Mouse (Mus musculus) embryonic facial prominence, embryonic 15.5 days (tissue): ENCODE results near the gene Cbx2. TPM values are rescaled to one million over a fixed set of nuclear protein-coding genes. Genes with fewer than 3 reads are reported as not detected.

ENCODE experiments used
- ATAC-seq: fragments of 200-750 bp; cut with Nextera tagmentation; 2 replicates; pipeline ENCODE4 v1.8.0; 2017; ENCODE audit warnings: low read depth, moderate TSS enrichment; ENCODE audit not compliant: insufficient number of reproducible peaks, low FRiP score, low TSS enrichment
- H3K27ac ChIP-seq: fragments of 300-500 bp; sonication (generic); replicated peaks from 2 replicates; pipeline ENCODE4 v1.5.1; 2015; ENCODE audit warnings: mild to moderate bottlenecking, inconsistent platforms
- H3K27me3 ChIP-seq: fragments of 300-500 bp; sonication (generic); 2 replicates; pipeline ENCODE4 v1.6.1; 2015; ENCODE audit warnings: inconsistent platforms
- H3K36me3 ChIP-seq: fragments of 300-500 bp; sonication (generic); 2 replicates; pipeline ENCODE4 v1.6.1; 2015; ENCODE audit warnings: mild to moderate bottlenecking, inconsistent platforms
- H3K4me1 ChIP-seq: fragments of 300-500 bp; sonication (generic); 2 replicates; pipeline ENCODE4 v1.6.1; 2015; ENCODE audit warnings: inconsistent platforms
- H3K4me2 ChIP-seq: fragments of 300-500 bp; sonication (generic); replicated peaks from 2 replicates; pipeline ENCODE4 v1.6.1; 2015; ENCODE audit warnings: mild to moderate bottlenecking, inconsistent platforms
- H3K4me3 ChIP-seq: fragments of 300-500 bp; sonication (generic); replicated peaks from 2 replicates; pipeline ENCODE4 v1.5.1; 2015; ENCODE audit warnings: mild to moderate bottlenecking, inconsistent platforms
- H3K9ac ChIP-seq: fragments of 300-500 bp; sonication (generic); 2 replicates; pipeline ENCODE4 v1.6.1; 2015; ENCODE audit warnings: inconsistent platforms
- H3K9me3 ChIP-seq: fragments of 300-500 bp; sonication (generic); replicated peaks from 2 replicates; pipeline ENCODE4 v1.6.1; 2016; ENCODE audit warnings: inconsistent platforms
- WGBS: fragments of 180-500 bp; shearing (Covaris S2); methylation state at CpG from one replicate; pipeline ENCODE4 v1.1.7; 2015; 5-methylcytosine and 5-hydroxymethylcytosine counted together
- polyA plus RNA-seq: library from polyadenylated mRNA; unstranded; fragments of >200 nt; fragmentation: Nextera tagmentation; extraction: Ambion mirVana; gene quantifications from 2 replicates; pipeline ENCODE4 v1.2.1, GENCODE M21; 2015

The Cbx2 gene
- polyA plus RNA-seq, 1 experiment from 2014 or later, result 37.0 TPM

- Histone ChIP-seq H3K27ac (no peak overlapping the region), H3K27me3 (no peaks in the 10 kb centered on the region), H3K4me3 (no peak overlapping the region), H3K9ac (no peak overlapping the region), H3K4me1 (peaks cover 36% of the 10 kb centered on the region), H3K9me3 (no peaks in the 10 kb centered on the region), H3K4me2 (no peak overlapping the region), H3K36me3 (peaks cover under 1% of the 10 kb centered on the region; the same call in 1 of the 2 replicates)
- ATAC-seq, result no peak
- WGBS, result 83% methylated on average over 7 of the region's 7 CpGs
These were observed 1.6 kb upstream of the Cbx2 start for GRCm38 (mm10) chr11:119021180-119021579.

- H3K27me3 ChIP-seq, result no peaks in the 10 kb centered on the region
- peak overlapping the region; percentile 77 for H3K4me2 ChIP-seq
- H3K36me3 ChIP-seq, result peaks cover 11% of the 10 kb centered on the region
- peak overlapping the region; percentile 92 for H3K27ac ChIP-seq
- no peaks in the 10 kb centered on the region for H3K9me3 ChIP-seq
- peak overlapping the region; percentile 96 for H3K4me3 ChIP-seq
- peak overlapping the region; percentile 63 for H3K9ac ChIP-seq
- peaks cover 44% of the 10 kb centered on the region for H3K4me1 ChIP-seq
- ATAC-seq, result no peak
- 4% methylated on average over 42 of the region's 42 CpGs for WGBS
These were observed 481 bp upstream of the Cbx2 start for GRCm38 (mm10) chr11:119022068-119022894.

- peak overlapping the region; percentile 96 for H3K4me3 ChIP-seq
- H3K27ac ChIP-seq, result peak overlapping the region; percentile 92
- peak overlapping the region; percentile 85 for H3K9ac ChIP-seq
- no peaks in the 10 kb centered on the region for H3K27me3 ChIP-seq
- H3K4me1 ChIP-seq, result peaks cover 44% of the 10 kb centered on the region
- WGBS, result under 1% methylated on average over 15 of the region's 15 CpGs
- peak; percentile 12; the same call in 1 of the 2 replicates for ATAC-seq
- peaks cover 24% of the 10 kb centered on the region for H3K36me3 ChIP-seq
- H3K4me2 ChIP-seq, result peak overlapping the region; percentile 77
- H3K9me3 ChIP-seq, result no peaks in the 10 kb centered on the region
These were observed 836 bp downstream of the Cbx2 start for GRCm38 (mm10) chr11:119023616-119023980.

- H3K27me3 ChIP-seq, result no peaks in the 10 kb centered on the region
- H3K4me3 ChIP-seq, result peak overlapping the region; percentile 96
- H3K9me3 ChIP-seq, result no peaks in the 10 kb centered on the region
- H3K36me3 ChIP-seq, result peaks cover 31% of the 10 kb centered on the region
- peak overlapping the region; percentile 92 for H3K27ac ChIP-seq
- peak overlapping the region; percentile 77 for H3K4me2 ChIP-seq
- peak overlapping the region; percentile 85 for H3K9ac ChIP-seq
- 1% methylated on average over 7 of the region's 7 CpGs for WGBS
- ATAC-seq, result no peak
- peaks cover 44% of the 10 kb centered on the region for H3K4me1 ChIP-seq
These were observed 1.5 kb downstream of the Cbx2 start for GRCm38 (mm10) chr11:119024260-119024659.

- 34% methylated on average over 12 of the region's 12 CpGs for WGBS
- Histone ChIP-seq H3K4me2 (peak overlapping the region; percentile 15; the same call in 1 of the 2 replicates), H3K27ac (no peak overlapping the region), H3K27me3 (no peaks in the 10 kb centered on the region), H3K4me3 (no peak overlapping the region), H3K36me3 (peaks cover 47% of the 10 kb centered on the region), H3K9me3 (no peaks in the 10 kb centered on the region), H3K9ac (no peak overlapping the region), H3K4me1 (peaks cover 44% of the 10 kb centered on the region)
- ATAC-seq, result no peak
These were observed 3.4 kb downstream of the Cbx2 start for GRCm38 (mm10) chr11:119026203-119026602.

GRCm38 (mm10) chr11:119033874-119034558 is 11.3 kb downstream of the Cbx2 start:
- peaks cover 46% of the 10 kb centered on the region for H3K4me1 ChIP-seq
- no peak overlapping the region for H3K27ac ChIP-seq
- H3K4me2 ChIP-seq, result peak overlapping the region; percentile 58
- H3K9me3 ChIP-seq, result no peaks in the 10 kb centered on the region
- peaks cover 43% of the 10 kb centered on the region for H3K27me3 ChIP-seq
- peak; percentile 60 for ATAC-seq
- H3K9ac ChIP-seq, result no peak overlapping the region
- H3K36me3 ChIP-seq, result peaks cover 25% of the 10 kb centered on the region
- 1% methylated on average over 26 of the region's 26 CpGs for WGBS
- H3K4me3 ChIP-seq, result peak overlapping the region; percentile 32

GRCm38 (mm10) chr11:119034635-119035034 is 11.9 kb downstream of the Cbx2 start:
- no peak; the same call in 1 of the 2 replicates for ATAC-seq
- Histone ChIP-seq H3K4me2 (peak overlapping the region; percentile 58), H3K9ac (no peak overlapping the region), H3K9me3 (no peaks in the 10 kb centered on the region), H3K27ac (no peak overlapping the region), H3K36me3 (peaks cover 20% of the 10 kb centered on the region), H3K27me3 (peaks cover 46% of the 10 kb centered on the region), H3K4me1 (peaks cover 53% of the 10 kb centered on the region), H3K4me3 (peak overlapping the region; percentile 32)
- WGBS, result 4% methylated on average over 19 of the region's 19 CpGs

GRCm38 (mm10) chr11:119035094-119035685 is 12.4 kb downstream of the Cbx2 start:
- H3K4me3 ChIP-seq, result 0 out of 2 replicates have a peak overlapping the region, but pooled peaks have one; percentile 32
- peaks cover 46% of the 10 kb centered on the region for H3K27me3 ChIP-seq
- no peak for ATAC-seq
- H3K9ac ChIP-seq, result no peak overlapping the region
- H3K4me1 ChIP-seq, result peaks cover 58% of the 10 kb centered on the region
- WGBS, result 6% methylated on average over 21 of the region's 21 CpGs
- H3K9me3 ChIP-seq, result no peaks in the 10 kb centered on the region
- H3K36me3 ChIP-seq, result peaks cover 15% of the 10 kb centered on the region
- peak overlapping the region; percentile 58 for H3K4me2 ChIP-seq
- no peak overlapping the region for H3K27ac ChIP-seq

GRCm38 (mm10) chr11:119035686-119036165 is 13.0 kb downstream of the Cbx2 start:
- H3K4me2 ChIP-seq, result no peak overlapping the region
- no peaks in the 10 kb centered on the region for H3K9me3 ChIP-seq
- ATAC-seq, result no peak
- H3K27me3 ChIP-seq, result peaks cover 46% of the 10 kb centered on the region
- no peak overlapping the region for H3K27ac ChIP-seq
- H3K4me3 ChIP-seq, result no peak overlapping the region
- H3K9ac ChIP-seq, result no peak overlapping the region
- H3K36me3 ChIP-seq, result peaks cover 10% of the 10 kb centered on the region
- peaks cover 61% of the 10 kb centered on the region for H3K4me1 ChIP-seq
- 18% methylated on average over 21 of the region's 21 CpGs for WGBS

GRCm38 (mm10) chr11:119036447-119036846 is 13.7 kb downstream of the Cbx2 start:
- 10% methylated on average over 15 of the region's 15 CpGs for WGBS
- Histone ChIP-seq H3K9ac (no peak overlapping the region), H3K4me2 (peak overlapping the region; percentile 78), H3K36me3 (peaks cover 8% of the 10 kb centered on the region), H3K4me1 (peaks cover 64% of the 10 kb centered on the region), H3K9me3 (no peaks in the 10 kb centered on the region), H3K4me3 (no peak overlapping the region), H3K27ac (no peak overlapping the region), H3K27me3 (peaks cover 48% of the 10 kb centered on the region)
- ATAC-seq, result no peak
